Mouse (Mus musculus): Measurements from ENCODE around the gene Ccdc13.

GRCm38 (mm10) chr9:121820765-121821164 lies 18.5 kb downstream of the Ccdc13 start:
- TF ChIP-seq CTCF (IDR thresholded peaks at IDR 0.05; ENCODE audit: low read depth) (no peak), EP300 (IDR thresholded peaks at IDR 0.05; ENCODE audit: low read depth) (no peak)
